Mouse (Mus musculus) kidney, embryonic 15.5 days (tissue): ENCODE results near the gene Mrfap1. TPM values are rescaled to one million over a fixed set of nuclear protein-coding genes. Genes with fewer than 3 reads are reported as not detected.

Source experiments
- ATAC-seq: fragments of 200-750 bp; cut with Nextera tagmentation; replicated peaks from 2 replicates; pipeline ENCODE4 v1.8.0; 2017; ENCODE audit warnings: moderate TSS enrichment; ENCODE audit not compliant: low FRiP score
- H3K27ac ChIP-seq: fragments of 300-500 bp; sonication (generic); 2 replicates; pipeline ENCODE4 v1.5.1; 2015; ENCODE audit warnings: mild to moderate bottlenecking, inconsistent platforms
- H3K27me3 ChIP-seq: fragments of 300-500 bp; sonication (generic); 2 replicates; pipeline ENCODE4 v1.6.1; 2015; ENCODE audit warnings: inconsistent platforms
- H3K36me3 ChIP-seq: fragments of 300-500 bp; sonication (generic); 2 replicates; pipeline ENCODE4 v1.6.1; 2015; ENCODE audit warnings: inconsistent platforms
- H3K4me1 ChIP-seq: fragments of 300-500 bp; sonication (generic); 2 replicates; pipeline ENCODE4 v1.6.1; 2015; ENCODE audit warnings: inconsistent platforms
- H3K4me2 ChIP-seq: fragments of 300-500 bp; sonication (generic); 2 replicates; pipeline ENCODE4 v1.6.1; 2015; ENCODE audit warnings: moderate library complexity, mild to moderate bottlenecking, inconsistent platforms
- H3K4me3 ChIP-seq: fragments of 300-500 bp; sonication (generic); replicated peaks from 2 replicates; pipeline ENCODE4 v1.5.1; 2015; ENCODE audit warnings: mild to moderate bottlenecking, inconsistent platforms
- H3K9ac ChIP-seq: fragments of 300-500 bp; sonication (generic); 2 replicates; pipeline ENCODE4 v1.6.1; 2015; ENCODE audit warnings: mild to moderate bottlenecking, inconsistent platforms
- H3K9me3 ChIP-seq: fragments of 300-500 bp; sonication (generic); replicated peaks from 2 replicates; pipeline ENCODE4 v1.6.1; 2016; ENCODE audit warnings: inconsistent platforms
- WGBS: fragments of 180-500 bp; shearing (Covaris S2); methylation state at CpG from one replicate; pipeline ENCODE4 v1.1.7; 2015; ENCODE audit warnings: mixed read lengths; 5-methylcytosine and 5-hydroxymethylcytosine counted together
- polyA plus RNA-seq: library from polyadenylated mRNA; unstranded; fragments of >200 nt; fragmentation: Nextera tagmentation; extraction: Ambion mirVana; gene quantifications from 2 replicates; pipeline ENCODE4 v1.2.1, GENCODE M21; 2015

Gene Mrfap1
- polyA plus RNA-seq, 1 experiment from 2014 or later, result 474 TPM

DNA sequence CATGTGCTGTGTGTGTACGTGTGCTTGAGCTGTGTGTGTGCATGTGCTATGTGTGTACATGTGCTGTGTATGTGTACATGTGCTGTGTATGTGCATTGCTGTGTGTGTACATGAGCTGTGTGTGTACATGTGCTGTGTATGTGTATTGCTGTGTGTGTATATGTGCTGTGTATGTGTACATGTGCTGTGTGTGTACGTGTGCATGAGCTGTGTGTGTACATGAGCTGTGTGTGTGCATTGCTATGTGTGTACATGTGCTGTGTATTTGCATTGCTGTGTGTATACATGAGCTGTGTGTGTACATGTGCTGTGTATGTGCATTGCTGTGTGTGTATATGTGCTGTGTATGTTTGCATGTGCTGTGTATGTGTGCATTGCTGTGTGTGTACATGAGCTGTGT lies 17.1 kb downstream of the Mrfap1 start:
- Histone ChIP-seq H3K4me3 (no peak overlapping the region), H3K27me3 (no peaks in the 10 kb centered on the region), H3K9me3 (peaks cover 13% of the 10 kb centered on the region), H3K36me3 (no peaks in the 10 kb centered on the region), H3K4me1 (0 out of 2 replicates have a peak, but pooled peaks cover 7% of the 10 kb centered on the region), H3K4me2 (no peak overlapping the region), H3K9ac (no peak overlapping the region), H3K27ac (no peak overlapping the region)
- ATAC-seq, result no peak
- WGBS, result 89% methylated on average over 2 of the region's 2 CpGs

DNA sequence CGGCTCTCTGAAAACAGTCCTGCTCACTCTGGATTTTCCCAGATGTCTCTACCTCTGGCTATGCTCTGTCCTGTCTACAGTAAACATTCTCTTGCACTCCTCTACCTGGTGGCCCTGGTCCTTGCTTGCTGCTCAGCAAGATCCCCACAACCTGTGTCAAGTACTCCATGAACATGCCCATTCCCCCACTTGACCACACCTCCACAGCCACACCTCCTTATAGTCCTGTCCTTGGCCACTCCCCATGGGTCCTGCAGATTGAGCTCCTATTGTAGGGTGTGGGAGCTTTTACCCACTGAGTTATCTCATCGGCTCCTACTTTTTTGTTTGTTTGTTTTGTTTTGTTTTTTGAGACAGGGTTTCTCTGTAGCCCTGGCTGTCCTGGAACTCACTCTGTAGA lies 17.7 kb downstream of the Mrfap1 start:
- 0 out of 2 replicates have a peak, but pooled peaks cover 7% of the 10 kb centered on the region for H3K4me1 ChIP-seq
- peaks cover 11% of the 10 kb centered on the region for H3K9me3 ChIP-seq
- H3K36me3 ChIP-seq, result no peaks in the 10 kb centered on the region
- no peak overlapping the region for H3K27ac ChIP-seq
- no peaks in the 10 kb centered on the region for H3K27me3 ChIP-seq
- no peak overlapping the region for H3K4me2 ChIP-seq
- H3K4me3 ChIP-seq, result no peak overlapping the region
- no peak overlapping the region for H3K9ac ChIP-seq
- WGBS, result 92% methylated on average over 1 of the region's 2 CpGs
- ATAC-seq, result no peak

DNA sequence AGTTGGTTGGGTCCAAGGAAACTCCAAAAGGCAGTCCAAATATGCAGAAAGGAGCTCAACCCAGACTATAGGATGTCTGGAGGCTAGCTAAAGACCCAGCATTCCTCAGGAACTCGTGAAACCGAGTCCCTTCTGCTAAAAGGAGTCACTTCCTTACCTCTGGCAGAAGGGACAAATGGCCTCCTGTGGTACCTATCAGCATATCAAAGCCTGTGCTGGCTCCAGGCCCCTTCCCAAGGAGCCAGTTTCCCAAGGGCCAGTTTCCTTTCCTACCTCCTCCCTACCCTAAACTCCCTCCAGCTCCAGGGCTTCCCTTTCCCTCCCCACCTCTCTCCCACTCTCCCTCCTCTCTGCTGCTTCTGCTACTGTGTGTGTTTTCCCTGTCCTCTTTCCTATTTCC lies 19.4 kb downstream of the Mrfap1 start:
- 5% methylated on average over 2 of the region's 2 CpGs for WGBS
- Histone ChIP-seq H3K9me3 (peaks cover 11% of the 10 kb centered on the region), H3K4me1 (0 out of 2 replicates have a peak, but pooled peaks cover 7% of the 10 kb centered on the region), H3K36me3 (no peaks in the 10 kb centered on the region), H3K27me3 (no peaks in the 10 kb centered on the region), H3K27ac (no peak overlapping the region), H3K4me2 (no peak overlapping the region), H3K9ac (no peak overlapping the region), H3K4me3 (no peak overlapping the region)
- no peak for ATAC-seq

DNA sequence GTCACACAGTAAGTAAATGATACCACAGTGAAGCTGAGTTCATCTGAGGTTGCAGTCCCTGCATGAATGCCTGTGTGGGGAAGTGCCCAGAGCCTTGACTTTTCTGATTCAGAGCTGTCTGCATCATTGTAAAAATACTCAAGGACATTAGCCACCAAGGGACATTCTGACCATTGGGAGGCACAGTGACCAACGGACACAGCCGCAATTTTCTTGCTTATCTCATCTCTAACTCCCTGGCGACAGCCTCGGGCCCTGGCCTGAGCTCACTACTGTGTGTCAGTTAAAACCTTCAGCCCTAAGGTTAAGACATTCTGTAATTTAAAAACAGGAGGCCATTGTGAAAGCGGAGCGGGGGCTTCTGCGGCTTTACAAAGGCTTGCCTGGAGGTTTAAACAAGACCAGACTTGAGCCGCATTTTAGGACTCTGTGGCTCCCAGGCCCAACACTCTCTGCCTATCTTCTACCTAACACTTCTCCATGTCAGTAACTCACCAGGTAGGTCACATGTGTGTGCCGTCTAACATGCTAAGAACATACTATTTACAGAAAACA lies 20.5 kb downstream of the Mrfap1 start:
- Histone ChIP-seq H3K36me3 (no peaks in the 10 kb centered on the region), H3K4me3 (no peak overlapping the region), H3K27me3 (no peaks in the 10 kb centered on the region), H3K27ac (no peak overlapping the region), H3K4me2 (no peak overlapping the region), H3K9me3 (peaks cover 11% of the 10 kb centered on the region), H3K9ac (no peak overlapping the region), H3K4me1 (0 out of 2 replicates have a peak, but pooled peaks cover 7% of the 10 kb centered on the region)
- WGBS, result 41% methylated on average over 9 of the region's 9 CpGs
- no peak for ATAC-seq

- Histone ChIP-seq H3K4me3 (no peak overlapping the region), H3K9me3 (peaks cover 5% of the 10 kb centered on the region; the same call in 1 of the 2 replicates), H3K9ac (no peak overlapping the region), H3K27me3 (no peaks in the 10 kb centered on the region), H3K4me1 (0 out of 2 replicates have a peak, but pooled peaks cover 7% of the 10 kb centered on the region), H3K36me3 (no peaks in the 10 kb centered on the region), H3K4me2 (no peak overlapping the region), H3K27ac (no peak overlapping the region)
- ATAC-seq, result no peak
- WGBS, result 74% methylated on average over 2 of the region's 2 CpGs
These were observed 21.3 kb downstream of the Mrfap1 start for GRCm38 (mm10) chr5:36775317-36775716.

- Histone ChIP-seq H3K9me3 (no peaks in the 10 kb centered on the region), H3K9ac (no peak overlapping the region), H3K27ac (no peak overlapping the region), H3K4me1 (0 out of 2 replicates have a peak, but pooled peaks cover 7% of the 10 kb centered on the region), H3K27me3 (no peaks in the 10 kb centered on the region), H3K36me3 (no peaks in the 10 kb centered on the region), H3K4me3 (no peak overlapping the region), H3K4me2 (no peak overlapping the region)
- no peak for ATAC-seq
- WGBS, result 82% methylated on average over 5 of the region's 5 CpGs
These were observed 24.0 kb downstream of the Mrfap1 start for GRCm38 (mm10) chr5:36772586-36772985.

- H3K9ac ChIP-seq, result no peak overlapping the region
- H3K36me3 ChIP-seq, result no peaks in the 10 kb centered on the region
- no peak overlapping the region for H3K4me3 ChIP-seq
- no peak overlapping the region for H3K4me2 ChIP-seq
- no peaks in the 10 kb centered on the region for H3K4me1 ChIP-seq
- ATAC-seq, result no peak
- no peaks in the 10 kb centered on the region for H3K27me3 ChIP-seq
- 68% methylated on average over 3 of the region's 3 CpGs for WGBS
- H3K9me3 ChIP-seq, result no peaks in the 10 kb centered on the region
- H3K27ac ChIP-seq, result no peak overlapping the region
These were observed 27.0 kb downstream of the Mrfap1 start for GRCm38 (mm10) chr5:36769603-36770002.

DNA sequence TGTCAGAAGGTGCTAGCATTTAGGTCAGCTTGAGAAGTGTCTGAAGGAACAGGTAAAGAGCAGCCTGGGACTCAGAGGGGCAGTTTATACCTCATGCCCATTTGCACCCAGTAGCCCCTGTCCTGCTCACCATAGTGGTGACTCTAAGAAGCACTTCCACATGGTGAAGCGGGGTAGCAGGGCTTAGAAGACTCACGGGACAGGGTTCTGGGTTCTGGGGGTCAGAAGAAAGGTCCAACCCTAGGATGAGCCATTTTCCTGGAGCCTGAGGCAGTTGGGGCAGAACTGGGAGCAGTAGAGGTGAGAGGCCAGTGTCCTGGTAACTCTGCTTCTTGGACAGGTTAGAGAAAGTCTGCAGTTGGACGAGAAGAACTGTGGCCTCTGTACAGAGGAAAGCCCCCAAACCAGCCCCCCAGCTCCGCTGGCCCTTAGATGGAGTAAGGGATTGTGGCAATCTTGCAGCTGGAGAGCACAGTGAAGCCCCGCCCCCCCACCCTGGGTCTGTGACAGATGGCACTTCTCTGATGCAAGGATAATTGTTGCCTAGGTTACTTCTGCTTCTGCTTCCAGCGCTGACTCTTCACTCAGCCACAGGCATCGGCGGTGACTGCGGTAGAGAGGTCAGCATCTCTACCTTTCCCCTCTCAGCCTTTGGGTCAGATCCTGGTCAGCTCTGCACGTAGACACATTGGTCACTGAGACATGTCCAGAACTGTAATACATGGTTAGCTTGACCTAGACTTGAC lies 29.4 kb downstream of the Mrfap1 start:
- no peak overlapping the region for H3K27ac ChIP-seq
- WGBS, result 37% methylated on average over 10 of the region's 10 CpGs
- no peaks in the 10 kb centered on the region for H3K27me3 ChIP-seq
- no peaks in the 10 kb centered on the region for H3K9me3 ChIP-seq
- no peak for ATAC-seq
- H3K4me2 ChIP-seq, result no peak overlapping the region
- peaks cover 11% of the 10 kb centered on the region for H3K4me1 ChIP-seq
- no peak overlapping the region for H3K9ac ChIP-seq
- H3K4me3 ChIP-seq, result no peak overlapping the region
- H3K36me3 ChIP-seq, result no peaks in the 10 kb centered on the region

GRCm38 (mm10) chr5:36759848-36760247 lies 36.7 kb downstream of the Mrfap1 start:
- Histone ChIP-seq H3K4me3 (no peak overlapping the region), H3K4me1 (peaks cover 11% of the 10 kb centered on the region), H3K36me3 (no peaks in the 10 kb centered on the region), H3K9me3 (no peaks in the 10 kb centered on the region), H3K9ac (no peak overlapping the region), H3K27me3 (no peaks in the 10 kb centered on the region), H3K4me2 (no peak overlapping the region), H3K27ac (0 out of 2 replicates have a peak overlapping the region, but pooled peaks have one; percentile 8)
- 28% methylated on average over 4 of the region's 4 CpGs for WGBS
- ATAC-seq, result peak; percentile 61

DNA sequence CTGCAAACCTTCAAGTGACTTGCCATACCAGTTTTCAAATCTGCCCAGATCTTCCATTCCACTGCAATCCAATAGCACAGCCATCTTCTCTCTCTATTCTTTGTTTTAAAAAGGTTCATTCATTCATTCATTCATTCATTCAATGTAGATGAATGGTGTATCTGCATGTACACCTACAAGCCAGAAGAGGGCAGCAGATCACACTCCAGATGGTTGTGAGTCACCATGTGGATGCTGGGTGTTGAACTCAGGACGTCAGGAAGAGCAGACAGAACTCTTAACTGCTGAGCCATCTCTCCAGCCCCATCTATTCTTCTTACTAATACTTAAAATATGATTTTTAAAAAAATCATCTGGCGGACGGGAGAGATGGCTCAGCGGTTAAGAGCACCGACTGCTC lies 39.5 kb downstream of the Mrfap1 start:
- Histone ChIP-seq H3K36me3 (no peaks in the 10 kb centered on the region), H3K4me3 (no peak overlapping the region), H3K9ac (no peak overlapping the region), H3K27ac (no peak overlapping the region), H3K27me3 (no peaks in the 10 kb centered on the region), H3K9me3 (no peaks in the 10 kb centered on the region), H3K4me2 (no peak overlapping the region), H3K4me1 (no peaks in the 10 kb centered on the region)
- ATAC-seq, result no peak
- 73% methylated on average over 5 of the region's 5 CpGs for WGBS

- H3K4me2 ChIP-seq, result no peak overlapping the region
- no peaks in the 10 kb centered on the region for H3K27me3 ChIP-seq
- no peaks in the 10 kb centered on the region for H3K9me3 ChIP-seq
- peaks cover 17% of the 10 kb centered on the region for H3K4me1 ChIP-seq
- no peak for ATAC-seq
- H3K4me3 ChIP-seq, result no peak overlapping the region
- no peak overlapping the region for H3K9ac ChIP-seq
- no peak overlapping the region for H3K27ac ChIP-seq
- H3K36me3 ChIP-seq, result peaks cover 6% of the 10 kb centered on the region; the same call in 1 of the 2 replicates
- 69% methylated on average over 9 of the region's 9 CpGs for WGBS
These were observed 46.2 kb downstream of the Mrfap1 start for GRCm38 (mm10) chr5:36750119-36751078.
